Mouse (Mus musculus): ENCODE results near the gene 3110082I17Rik.

The 3110082I17Rik gene

DNA sequence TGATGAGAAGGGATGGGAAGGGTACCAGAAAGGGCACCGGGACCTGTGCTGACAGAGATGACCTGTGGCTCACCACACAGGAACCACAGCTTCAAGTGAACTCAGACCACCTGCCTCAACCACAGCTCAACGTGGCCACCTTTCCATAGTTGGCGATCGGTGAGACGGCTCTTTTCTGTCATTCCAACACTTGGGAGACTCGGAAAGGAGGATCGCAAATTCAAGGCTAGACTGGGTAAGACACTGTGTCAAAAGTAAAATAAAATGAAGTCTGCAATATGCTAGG lies 82.1 kb downstream of the 3110082I17Rik start:
- no peak for DNase-seq (ENCODE audit: low spot score)

DNA sequence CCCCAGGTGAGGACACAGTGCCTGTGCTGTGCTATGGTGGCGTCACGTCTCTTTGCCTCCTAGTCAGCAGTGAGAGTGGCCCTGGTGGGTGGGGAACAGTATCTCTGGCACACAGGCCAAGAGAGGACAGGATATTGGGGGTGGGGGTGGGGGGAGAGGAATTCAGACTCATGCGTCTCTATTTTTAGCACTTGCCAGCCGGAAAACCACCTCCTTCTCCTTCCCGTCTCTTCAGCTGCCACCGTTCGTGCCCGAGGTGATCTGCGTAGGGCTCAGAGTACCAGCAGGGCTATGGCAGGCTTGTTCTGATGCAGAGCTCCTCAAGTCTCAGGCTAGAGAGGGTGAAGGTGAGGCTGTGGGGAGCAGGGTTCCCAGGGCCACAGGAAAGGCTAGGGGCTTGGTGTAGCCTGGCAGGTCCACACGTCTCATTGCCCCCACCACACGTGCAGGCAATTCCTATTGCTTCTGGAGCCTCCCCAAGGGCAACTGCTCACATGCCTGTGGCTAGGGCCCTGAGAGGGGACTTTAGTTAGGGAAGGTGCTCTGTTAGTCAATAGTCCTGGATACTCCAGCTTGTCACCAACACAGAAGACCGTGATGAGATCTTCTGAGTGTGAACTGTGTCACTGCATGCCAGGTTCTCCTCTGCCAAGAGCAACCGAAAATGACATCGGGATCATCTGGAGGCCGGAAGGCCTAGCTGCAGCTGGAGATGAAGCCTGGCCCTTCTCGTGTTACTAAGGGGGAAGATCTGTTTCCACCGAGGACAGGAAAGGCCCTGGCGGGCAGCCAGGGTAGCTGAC lies 82.7 kb downstream of the 3110082I17Rik start, which contains the start of gene Gpr146:
Gpr146 (plus strand) TSS at position 230 of the 803 bp plus-strand sequence.
- DNase-seq (ENCODE audit: low spot score) = peak; percentile 63

DNA sequence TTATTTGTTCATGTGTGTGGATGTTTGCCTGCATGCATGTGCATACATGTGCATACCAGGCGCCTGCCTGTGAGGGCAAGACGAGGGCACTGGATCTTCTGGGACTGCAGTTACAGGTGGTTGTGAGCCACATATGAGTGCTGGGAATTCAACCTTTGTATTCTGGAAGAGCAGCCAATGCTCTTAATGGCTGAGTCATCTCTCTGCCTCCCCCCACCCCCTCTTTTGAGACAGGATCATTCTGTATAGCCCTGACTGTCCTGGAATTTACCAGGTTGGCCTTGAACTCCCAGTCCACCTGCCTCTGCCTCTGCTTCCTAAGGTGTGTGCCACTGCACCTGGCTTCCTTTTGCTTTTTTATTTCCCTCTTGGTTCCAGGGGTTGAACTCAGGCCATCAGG lies 85.5 kb downstream of the 3110082I17Rik start:
- DNase-seq (ENCODE audit: low spot score) = no peak

DNA sequence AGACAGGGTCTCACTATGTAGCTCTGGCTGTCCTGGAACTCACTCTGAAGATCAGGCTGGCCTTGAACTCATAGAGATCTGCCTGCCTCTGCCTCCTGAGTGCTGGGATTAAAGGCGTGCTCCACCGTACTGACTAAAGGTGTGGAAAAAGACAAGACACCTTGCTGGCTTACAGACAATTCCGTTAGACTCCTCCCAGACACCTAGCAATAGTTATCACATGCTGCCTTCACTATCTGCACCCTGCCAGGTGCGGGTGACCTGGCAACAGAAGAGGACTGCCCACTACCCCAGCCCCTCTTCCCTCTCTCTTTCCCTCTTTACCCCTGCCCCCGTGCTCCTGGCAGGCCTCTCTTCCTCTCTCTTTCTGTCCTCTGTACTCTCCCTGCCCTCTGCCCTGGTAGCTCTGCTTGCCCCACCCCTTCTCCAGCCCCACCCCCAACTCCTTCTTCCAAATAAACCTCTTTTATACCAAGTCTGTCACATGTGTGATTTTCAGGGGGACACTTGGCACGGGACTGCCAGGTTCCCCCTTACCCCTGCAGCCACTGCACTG lies 86.4 kb downstream of the 3110082I17Rik start:
- DNase-seq (ENCODE audit: low spot score) = no peak

DNA sequence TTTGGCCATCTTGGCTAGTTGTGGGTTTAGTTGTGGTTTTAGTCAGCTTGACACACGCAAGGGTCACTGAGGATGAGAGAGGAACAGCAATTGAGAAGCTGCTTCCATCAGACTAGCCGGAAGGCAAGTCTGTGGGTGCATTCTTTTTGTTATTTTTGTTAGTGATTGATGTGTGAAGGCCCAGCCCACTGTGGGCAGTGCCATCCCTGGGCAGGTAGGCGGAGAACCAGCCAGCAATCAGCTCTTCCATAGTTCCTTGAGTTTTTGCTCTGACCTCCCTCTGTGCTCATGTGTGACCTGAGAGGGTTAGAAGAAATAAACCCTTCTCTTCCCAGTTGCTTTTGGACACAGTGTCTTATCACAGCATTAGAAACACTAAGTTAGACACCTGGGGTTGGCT lies 87.2 kb downstream of the 3110082I17Rik start:
- DNase-seq (ENCODE audit: low spot score) = no peak

DNA sequence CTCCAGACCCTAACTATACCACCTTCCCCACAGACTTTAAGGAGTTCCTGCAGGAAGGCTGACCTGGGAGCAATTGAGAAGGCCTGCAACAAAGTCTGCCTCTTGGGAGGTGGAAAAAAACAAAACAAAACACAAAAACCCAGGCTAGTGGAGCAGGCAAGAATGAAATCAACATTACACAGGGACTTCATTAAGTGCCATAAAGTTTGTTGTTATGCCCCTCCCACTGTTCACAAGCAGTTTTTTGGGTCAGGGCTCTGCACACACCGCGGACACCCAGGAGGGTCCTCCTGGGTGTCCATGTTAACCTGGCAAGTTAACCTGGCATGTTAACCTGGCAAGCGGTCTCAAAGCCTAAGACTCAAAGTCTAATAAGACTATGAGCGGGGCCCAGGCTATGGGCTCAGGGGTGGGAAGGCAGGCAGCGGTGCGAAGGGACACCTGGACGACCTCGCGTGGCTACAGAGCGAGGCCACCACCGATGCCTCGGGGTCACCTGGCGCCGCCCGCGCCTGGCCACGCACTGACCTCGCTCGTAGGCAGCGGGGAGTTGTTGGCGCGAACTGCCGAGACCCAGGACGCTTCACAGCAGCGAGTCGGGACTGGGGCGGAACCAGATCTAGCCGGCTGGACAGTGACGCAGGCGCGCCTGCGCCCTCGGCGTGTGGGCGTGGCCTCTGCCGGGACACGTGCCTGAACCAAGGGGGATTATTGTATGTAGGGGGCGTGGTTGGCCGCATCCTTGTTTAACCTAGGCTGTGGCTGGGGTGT lies 88.5 kb downstream of the 3110082I17Rik start:
- DNase-seq (ENCODE audit: low spot score) = peak; percentile 92

DNA sequence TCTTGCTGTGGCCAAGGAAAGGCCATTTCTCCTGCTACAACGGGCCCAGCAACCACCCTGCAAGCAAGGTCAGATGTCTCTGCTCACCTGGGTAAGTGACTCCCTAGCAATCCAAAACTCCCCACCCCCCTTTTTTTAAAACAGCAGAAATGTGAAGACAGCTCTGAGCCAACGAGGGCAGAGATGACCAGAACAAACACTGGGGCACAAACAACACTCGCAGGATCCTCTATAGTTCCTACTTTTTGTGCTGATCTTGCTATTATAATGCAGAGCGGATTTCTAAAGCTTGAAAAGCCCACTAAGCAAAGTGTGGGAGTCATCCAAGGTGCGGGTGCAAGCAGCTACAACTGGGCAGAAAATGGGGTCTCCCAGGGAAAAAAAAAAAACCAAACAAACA lies 89.2 kb downstream of the 3110082I17Rik start:
- no peak for DNase-seq (ENCODE audit: low spot score)

DNA sequence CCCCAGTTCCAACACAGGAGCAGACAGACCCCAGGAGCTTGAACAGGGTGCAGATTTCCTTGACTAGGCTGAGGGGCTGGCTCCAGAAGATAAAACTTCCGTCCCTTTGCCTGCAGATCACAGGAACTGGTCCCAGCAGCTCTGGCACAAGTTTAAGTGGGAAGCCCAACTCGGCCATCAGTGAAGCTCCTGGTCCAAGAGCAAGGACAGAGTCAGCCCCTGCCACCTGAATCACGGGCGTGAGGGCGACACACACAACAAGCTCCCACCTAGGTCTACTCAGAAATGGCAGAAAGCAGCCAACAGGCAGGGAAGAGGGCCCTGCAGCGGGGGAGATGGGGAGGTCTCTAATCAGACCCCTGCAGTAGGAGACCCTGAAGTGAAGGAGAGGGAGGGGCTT lies 90.0 kb downstream of the 3110082I17Rik start:
- no peak for DNase-seq (ENCODE audit: low spot score)

DNA sequence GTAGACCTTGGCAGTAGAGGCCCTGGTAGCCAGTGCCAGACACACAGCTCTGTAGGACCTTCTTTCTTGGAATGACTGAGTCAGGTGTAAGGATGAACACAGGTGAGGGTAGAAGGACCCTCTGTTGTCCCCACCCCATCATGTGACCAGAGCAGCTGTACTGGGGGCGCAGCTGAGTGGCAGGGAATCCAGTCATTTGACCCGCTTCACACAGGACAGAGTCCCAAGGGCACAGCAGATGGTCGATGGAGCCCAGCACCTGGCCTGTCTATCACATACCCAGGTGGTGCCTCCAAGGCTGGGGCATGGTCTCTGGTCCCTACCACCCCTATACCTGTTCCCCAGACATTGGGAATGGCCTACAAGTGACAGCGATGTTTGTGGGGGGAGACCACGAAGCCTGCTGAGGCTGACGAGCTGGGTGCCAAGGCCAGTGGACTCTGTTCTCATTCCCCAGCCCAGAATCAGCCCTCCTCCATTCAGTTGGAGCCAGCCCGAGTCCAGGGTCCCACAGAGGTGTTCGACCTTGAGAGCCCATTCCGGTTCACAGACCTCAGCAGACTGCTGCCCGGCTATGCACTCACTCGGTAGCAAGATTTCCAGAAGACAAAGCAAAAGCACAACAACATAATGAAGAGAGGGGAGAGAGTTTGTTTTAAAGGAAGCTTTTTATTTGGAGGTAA lies 91.5 kb downstream of the 3110082I17Rik start:
- no peak for DNase-seq (ENCODE audit: low spot score)

DNA sequence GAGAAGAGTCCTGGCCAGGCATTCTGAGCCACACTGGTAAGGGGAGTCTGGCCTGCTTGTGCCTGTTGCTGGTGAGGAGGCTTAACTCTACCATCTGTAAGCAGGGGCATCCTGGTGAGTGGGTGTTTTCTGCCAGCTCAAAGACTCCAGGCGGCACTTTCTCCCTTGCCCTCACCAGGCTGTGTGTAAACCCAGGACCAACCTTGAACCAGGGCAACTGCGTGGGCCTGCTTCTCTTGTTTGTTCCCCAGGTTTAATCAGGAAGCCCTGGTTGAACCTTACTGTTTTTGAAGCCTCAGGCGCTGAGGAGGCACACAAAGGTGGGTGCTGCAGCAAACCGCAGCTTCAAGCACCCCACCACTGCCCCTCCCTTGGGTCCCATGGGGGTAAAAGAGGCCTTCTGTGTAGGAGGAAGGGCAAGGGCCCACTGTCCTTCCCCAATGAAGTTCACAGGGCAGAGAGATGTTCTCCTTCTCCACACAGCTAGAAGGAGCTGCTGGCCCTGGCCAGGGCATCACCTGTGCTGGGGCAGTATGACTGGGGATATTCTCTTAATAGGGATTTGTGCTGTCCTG lies 92.4 kb downstream of the 3110082I17Rik start:
- peak; percentile 36 for DNase-seq (ENCODE audit: low spot score)

DNA sequence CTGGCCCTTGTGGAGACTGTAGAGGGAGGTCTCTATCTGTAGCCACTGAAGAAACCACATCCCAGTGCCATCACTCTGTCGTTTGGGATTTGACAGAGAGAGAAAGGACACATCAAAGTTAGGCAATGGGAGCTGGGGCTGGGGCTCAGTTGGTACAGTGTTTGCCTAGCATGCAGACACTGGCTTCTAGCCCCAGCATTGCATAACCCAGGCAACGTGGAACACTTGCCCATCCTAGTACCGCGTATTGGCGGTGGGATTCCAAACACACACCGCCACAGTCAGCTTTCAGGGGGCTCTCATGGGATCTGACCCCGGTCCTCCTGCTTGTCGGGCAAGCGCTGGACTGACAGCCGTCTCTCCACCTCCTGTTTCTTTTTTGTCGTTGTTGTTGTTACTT lies 93.8 kb downstream of the 3110082I17Rik start:
- no peak for DNase-seq (ENCODE audit: low spot score)

DNA sequence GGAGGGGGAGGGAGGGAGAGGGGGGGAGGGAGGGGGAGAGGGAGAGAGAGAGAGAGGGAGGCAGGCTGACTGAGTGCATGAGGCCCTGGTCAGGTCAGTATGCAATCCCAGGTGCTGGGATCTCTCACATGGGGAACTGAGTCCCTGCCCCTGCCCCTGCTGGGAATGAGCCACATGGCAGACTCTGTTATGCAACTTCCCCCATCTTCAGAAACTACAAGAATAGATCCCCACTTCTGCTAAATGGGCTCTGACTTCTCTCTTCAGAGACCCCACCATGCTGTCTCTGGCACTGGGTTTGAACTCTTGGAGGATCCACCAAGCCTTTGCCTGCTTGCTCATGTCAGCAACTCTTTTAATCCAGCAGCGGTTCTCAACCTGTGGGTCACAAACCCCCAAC lies 94.5 kb downstream of the 3110082I17Rik start:
- DNase-seq (ENCODE audit: low spot score) = no peak

DNA sequence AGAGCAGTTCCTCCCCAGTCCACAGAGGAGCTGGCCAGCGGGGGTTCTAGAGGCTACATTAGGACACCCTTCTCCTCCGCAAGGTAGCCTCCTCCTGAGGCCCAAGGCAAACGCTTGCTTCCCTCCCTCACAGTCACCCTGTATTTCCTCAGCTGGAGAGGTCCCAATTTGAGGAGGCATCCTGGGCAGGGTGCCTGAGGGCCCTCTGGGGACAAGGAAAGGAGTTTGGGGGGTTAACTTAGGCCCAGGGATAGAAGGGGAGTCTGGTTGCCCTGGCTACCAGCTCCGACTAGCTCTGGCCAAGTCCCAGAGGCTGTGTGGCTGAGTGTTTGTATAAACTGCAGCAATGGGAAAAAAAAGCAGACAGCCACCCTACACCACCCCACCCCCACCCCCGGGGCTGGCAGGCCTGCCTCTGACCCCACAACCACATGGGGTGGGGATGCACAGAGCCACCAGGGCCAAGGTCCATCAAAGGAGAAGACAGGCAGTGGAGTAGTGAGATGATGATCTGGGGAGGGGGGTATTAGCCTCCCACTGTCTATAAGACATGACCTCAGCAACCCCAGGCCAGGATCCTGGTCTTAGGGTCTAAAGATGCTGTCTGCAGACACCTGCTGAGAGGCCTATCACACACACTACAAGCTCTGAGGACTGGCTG lies 95.3 kb downstream of the 3110082I17Rik start:
- DNase-seq (ENCODE audit: low spot score) = no peak

DNA sequence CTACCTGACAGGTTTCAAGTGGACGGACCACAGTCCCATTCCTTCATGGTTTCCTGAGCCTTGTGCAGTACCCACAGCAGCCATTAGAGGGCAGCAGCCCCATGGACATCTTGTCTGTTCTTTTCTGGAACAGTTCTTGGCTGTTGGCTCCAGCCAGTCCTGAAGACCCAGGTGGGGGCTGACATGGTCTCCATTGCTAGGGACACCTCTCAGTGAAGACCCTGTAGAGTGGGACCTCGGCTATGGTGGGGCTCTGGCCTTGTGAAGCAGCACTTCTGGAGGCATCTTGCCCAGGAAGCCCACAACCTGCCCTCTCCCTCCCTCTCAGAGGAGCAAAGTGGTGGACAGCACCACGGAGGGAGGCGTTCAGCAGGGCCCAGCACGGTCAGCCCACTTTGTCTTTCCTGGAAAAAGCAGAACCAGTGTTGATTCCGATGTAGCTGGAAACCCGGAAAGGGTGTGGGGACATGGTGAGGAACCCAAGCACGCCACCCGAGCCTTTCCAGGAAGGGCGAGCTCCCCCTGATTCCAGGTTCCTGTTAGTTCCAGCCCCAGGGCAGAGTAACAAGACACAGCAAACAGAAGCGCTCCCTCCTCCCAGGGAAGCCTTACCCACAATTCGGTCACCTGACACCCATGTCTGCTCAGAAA lies 95.9 kb downstream of the 3110082I17Rik start:
- DNase-seq (ENCODE audit: low spot score) = peak; percentile 79

DNA sequence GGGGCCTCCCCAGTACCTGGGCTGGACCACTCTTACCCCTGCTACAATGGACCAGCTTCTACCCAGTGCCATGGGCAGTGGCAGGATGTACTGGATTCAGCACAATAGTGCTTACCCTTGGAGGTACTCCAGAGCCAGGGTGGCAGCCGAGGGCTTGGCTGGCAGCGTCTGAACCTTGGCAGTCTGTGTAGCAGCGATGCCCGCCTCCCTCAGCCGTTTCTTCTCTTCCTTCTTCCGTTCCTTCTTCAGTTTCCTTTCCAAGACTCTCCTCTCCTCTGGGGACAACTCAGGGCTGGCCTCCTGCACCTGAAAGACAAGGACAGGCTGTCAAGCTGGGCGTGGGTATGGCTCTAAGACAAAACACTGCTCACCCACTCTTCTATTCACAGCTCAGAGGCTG lies 96.5 kb downstream of the 3110082I17Rik start:
- DNase-seq (ENCODE audit: low spot score) = no peak

DNA sequence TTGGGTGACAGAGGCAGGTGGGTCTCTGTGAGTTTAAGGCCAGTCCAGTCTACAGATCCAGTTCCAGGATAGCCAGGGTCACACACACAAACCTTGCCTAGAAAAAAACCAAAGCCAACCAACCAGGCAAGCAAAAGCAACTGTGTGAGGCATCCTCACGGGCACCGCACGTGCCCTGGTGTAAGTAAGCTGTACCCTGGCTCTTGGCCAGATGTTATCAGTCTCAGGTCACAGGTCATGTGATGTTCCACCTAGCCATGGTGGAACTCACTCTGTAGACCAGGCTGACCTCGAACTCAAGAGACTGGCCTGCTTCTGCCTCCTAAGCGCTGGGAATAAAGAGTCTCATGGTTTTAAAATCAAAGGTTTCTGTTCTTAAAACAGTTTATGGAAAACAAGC lies 101.1 kb downstream of the 3110082I17Rik start:
- no peak for DNase-seq (ENCODE audit: low spot score)

DNA sequence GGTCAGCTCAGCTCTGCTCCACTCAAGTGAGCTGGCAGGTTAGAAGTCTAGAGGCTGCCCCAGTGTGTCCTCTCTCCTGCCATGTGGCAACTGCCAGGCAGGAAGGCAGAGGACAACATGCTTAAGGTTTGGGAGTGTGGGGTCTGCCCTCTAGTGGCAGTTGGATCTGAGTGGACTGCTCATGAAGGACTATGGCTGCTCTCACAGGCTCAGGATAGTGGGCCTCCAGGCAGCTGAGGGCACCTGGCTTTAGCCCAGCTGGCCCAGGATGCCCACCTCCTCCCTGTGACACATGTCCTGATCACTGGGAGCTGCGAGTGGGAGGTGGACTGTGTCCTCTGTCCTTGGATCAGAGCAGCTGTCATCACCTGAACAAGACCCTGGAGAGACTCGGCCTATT lies 101.7 kb downstream of the 3110082I17Rik start:
- DNase-seq (ENCODE audit: low spot score) = no peak

DNA sequence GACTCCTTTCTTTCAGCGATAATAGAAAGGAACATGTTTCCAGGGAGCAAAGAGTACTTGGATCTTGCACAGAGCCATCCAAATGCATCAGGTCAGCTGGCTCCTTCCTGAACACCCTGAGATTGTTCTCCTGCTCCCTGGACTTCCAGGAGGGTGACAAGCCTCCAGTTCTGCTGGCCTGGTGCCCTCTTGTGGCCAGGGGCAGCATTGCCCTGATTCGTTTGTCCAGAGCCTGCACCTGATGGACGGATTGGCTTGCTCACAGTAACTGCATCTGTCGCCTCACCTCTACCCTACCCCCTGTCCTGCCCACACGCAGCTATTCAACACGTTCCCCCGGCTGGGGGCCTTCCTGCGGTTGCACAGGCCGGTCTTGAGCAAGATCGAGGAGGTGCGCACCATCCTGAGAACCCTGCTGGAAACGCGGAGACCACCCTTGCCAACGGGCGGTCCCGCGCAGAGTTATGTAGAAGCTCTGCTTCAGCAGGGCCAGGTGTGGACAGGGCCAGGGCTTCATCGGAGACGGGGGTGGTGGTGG lies 105.0 kb downstream of the 3110082I17Rik start:
- peak; percentile 51 for DNase-seq (ENCODE audit: low spot score)

DNA sequence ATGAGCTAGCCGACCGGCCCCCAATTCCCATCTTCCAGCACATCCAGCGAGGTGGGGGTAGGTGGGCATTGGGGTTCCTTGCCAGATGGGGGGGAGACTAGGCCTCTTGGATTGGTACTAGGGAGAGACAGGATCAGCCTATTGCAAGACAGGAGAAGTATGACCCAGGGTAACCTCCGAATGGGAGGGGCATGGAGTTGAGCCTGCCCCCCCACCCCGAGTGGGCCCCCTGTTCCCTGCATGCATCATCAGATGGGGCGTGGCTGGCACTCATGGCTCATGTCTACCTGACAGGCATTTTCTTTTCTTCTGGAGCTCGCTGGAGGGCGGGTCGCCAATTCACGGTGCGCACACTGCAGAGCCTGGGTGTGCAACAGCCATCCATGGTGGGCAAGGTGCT lies 106.4 kb downstream of the 3110082I17Rik start:
- DNase-seq (ENCODE audit: low spot score) = no peak

DNA sequence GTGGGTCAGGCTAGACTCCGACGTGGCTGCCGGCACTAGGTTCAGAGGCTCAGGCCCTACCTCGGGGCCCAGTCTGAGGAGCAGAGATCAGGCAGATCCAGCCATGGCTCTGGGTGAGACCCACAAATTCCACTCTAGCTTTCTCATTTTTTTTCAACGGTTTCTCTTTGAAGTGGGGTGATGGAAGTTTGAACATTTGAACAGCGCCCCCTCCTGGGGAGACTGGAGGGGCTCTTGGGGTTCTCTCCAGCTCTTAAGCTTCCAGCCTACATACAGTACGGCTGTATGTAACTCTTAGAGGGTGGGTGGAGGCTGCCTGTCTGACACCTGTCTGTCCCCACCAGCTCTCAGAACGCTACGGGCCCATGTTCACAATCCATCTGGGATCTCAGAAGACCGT lies 106.8 kb downstream of the 3110082I17Rik start:
- peak; percentile 46 for DNase-seq (ENCODE audit: low spot score)

DNA sequence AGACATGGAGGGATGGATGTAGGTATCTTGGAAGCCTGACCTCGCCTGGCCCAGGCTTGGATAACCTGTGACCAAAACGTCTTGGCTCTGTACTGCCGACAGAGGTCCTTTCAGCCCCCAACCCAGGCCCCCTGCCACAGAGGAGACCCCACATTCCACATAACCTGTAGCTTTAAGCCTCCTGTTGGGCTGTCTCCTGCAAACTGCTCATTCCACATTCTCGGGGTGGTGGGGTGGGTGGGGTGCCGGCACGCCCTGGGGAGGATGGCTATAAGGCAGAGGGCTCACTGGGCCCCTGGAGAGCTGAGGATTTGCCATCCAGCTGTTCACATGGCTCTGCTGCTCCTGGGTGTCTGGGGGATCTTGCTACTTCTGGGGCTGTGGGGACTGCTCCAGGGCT lies 108.0 kb downstream of the 3110082I17Rik start, which contains the start of gene Cyp2w1:
Cyp2w1 (plus strand) TSS at position 301 of the 400 bp plus-strand sequence.
- no peak for DNase-seq (ENCODE audit: low spot score)

Measured in T-cell, adult 2 months (primary cell).